Mouse (Mus musculus): ENCODE data around the gene Fanci.

Gene Fanci

DNA sequence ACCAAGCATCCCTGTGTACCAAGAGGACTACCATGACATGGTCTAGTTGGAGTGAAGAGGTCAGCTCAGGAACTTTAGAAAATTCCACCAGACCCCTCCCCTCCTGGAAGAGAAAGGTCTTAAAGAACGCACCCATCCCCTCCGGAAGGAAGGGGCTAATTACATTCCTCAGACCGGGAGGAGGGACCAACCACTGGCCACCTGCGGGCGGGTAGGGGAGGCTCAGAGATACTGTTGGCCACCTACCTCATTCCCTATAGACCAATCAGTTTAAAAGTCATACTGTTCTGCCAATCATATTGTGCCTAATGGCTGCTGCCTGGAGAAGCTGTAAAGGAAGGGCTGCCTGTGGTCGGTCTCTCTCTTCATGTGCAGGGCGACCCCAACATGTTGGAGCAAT is 3.7 kb upstream of the Fanci start:
- no peak for DNase-seq (ENCODE audit: low read depth, low spot score)

DNA sequence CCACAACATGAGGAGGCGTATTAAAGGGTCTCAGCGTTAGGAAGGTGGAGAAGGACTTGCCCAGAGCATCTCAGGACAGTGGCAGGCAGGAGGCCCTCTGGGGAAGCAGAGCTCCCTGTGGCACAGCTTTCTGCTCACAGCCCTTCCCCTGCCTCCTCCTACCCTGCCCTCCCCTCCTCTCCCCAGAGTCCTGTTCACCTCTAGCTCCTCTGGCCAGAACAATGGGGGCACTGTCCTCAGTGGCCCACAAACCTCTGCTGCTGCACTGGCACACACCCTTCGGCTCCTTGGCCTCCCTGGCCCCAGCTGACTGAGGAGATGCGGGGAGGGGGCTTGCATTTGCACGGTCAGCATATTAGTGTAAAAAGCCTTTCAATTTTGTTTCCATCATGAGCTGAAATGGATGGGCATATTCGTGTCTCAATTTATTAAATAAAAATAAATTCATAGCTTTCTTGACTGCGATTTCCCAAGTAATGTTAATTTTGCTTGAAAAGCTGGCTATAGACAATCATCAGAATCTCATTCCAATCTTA is 3.0 kb upstream of the Fanci start:
- no peak for DNase-seq (ENCODE audit: low read depth, low spot score)

GRCm38 (mm10) chr7:79390141-79390708 is 1.5 kb upstream of the Fanci start:
- DNase-seq (ENCODE audit: low read depth, low spot score), result no peak

DNA sequence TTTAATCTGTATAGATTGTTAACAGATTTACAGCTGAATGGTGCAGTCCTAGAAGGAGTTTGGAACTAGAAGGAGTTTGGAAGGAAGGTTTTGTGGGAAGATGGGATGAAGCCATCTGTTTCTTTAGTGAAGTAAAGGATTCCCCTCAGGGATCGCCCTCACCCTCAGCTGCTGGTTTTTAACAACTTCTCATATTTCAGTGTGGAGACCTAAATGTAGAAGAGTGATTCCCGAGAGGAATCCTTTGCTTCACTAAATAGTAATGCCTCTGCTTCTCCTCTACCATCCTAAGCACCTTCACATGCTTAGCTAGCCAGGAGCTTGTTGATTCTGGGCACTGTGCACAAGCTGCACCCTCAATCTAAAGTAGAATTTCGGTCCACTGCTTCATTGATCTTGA is 258 bp upstream of the Fanci start:
- DNase-seq (ENCODE audit: low read depth, low spot score), result peak; percentile 40

DNA sequence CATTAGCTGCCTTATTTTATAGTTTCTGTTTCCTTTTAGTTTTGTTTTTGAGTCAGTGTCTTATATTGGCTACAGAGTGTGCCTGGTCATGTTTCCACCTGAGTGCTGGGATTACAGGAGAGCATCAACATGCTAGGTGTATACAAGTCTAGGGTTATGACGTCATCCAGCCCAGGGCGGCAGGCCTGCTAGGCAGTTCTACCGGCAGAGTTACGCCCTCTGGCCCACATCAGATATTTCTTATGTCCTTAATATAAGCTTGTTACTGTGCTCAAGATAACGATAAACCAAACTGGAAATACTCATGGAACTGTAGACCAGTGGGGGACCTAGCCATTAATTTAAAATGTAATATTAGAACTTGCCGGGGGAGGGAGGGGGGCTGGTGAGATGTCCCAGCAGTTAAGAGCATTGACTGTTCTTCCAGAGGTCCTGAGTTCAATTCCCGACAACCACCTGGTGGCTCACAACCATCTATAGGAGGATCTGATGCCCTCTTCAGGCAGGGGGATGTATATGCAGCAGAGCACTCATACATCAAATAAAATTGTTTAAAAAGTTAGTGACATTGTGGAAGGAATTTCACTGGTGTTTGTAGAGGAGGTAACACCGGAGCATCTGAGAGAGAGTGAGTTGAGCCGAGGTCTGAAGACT is 1.3 kb downstream of the Fanci start:
- no peak for DNase-seq (ENCODE audit: low read depth, low spot score)

GRCm38 (mm10) chr7:79393924-79394323 is 2.2 kb downstream of the Fanci start:
- DNase-seq (ENCODE audit: low read depth, low spot score), result no peak

DNA sequence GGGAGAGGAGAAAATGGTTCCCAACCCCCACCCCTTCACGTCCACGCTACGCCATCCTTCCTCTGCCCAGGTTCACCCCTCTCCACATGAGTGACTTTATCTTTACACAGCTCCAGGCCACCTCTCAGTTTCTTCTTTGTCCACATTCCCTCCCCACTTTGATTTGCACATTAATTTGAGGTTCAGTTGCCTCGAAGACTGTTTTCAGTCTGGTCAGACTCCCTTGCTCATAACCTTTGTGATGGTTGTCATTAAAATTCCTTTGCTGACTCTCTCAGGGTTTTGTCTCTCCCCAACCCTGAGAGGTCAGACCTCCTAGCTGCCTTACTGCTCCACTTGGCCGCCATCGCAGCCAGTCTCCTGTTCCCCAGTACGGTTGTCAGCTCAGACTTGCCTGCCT is 2.9 kb downstream of the Fanci start:
- no peak for DNase-seq (ENCODE audit: low read depth, low spot score)

- DNase-seq (ENCODE audit: low read depth, low spot score), result no peak
Measured at GRCm38 (mm10) chr7:79395186-79395585, 3.5 kb downstream of the Fanci start.

- DNase-seq (ENCODE audit: low read depth, low spot score), result peak; percentile 20
Measured at GRCm38 (mm10) chr7:79397446-79397963, 5.8 kb downstream of the Fanci start.

GRCm38 (mm10) chr7:79398426-79398825 is 6.7 kb downstream of the Fanci start:
- no peak for DNase-seq (ENCODE audit: low read depth, low spot score)

DNA sequence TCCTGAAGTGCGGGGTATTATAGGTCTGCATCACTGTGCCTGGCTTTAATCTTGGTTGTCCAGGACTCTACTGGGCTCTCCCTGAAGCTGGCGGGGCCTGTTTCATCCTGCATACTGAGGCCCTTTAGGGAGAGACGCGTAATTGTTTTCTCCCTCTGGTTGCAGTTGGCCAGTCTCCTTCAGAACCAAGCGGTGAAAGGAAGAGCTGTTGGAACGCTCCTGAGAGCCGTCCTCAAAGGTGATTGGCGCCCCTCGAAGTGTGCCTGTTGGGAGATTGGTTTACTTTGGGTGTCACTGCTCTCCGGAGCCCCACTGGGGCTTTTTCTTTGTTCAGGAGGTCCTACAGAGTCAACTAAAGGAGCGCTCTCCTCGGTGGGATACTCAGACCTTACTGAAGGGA is 7.2 kb downstream of the Fanci start:
- no peak for DNase-seq (ENCODE audit: low read depth, low spot score)

GRCm38 (mm10) chr7:79400296-79400695 is 8.6 kb downstream of the Fanci start:
- DNase-seq (ENCODE audit: low read depth, low spot score), result no peak

DNA sequence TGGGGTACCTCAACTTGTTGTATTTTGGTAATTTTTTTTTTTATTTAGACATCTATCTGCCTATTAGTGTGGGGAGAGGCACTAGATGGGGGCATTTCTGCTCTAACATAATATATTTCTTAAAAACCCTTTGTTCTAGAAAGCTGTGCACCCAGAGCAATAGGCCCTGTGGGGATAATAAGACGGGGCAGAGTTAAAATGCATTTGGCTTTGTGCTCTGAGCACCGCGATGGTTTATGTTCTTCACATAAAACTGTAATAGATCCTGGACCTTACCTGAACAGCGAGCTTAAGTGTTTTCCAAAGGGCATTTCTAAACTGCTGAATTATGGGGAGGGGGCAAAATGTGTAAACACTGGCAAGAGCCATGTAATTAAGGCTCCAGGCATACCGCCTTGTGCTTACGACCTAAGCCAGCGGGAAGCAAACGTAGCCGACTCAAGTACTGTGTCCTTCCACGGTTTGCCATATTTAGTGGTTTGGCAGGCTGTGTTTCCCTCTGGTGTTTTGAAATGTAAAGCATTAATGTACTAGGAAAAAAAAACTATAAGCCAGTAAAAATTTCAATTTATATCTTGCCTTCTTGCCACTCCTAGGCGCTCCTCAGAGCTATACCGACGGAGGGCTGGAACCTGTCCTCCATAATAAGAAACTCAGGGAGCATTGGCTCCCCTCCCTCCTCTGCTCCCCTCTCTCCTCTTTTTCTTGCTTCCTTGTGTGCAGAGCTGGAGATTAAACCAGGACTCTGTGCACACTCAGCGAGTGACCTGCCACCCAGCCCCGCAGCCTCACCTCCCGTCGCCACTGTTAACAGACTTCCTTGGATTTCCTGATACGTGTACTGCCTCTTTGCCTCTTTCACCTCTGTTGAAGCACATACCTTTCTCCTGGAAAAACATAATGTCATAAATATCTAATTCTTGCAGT is 23.0 kb downstream of the Fanci start:
- DNase-seq (ENCODE audit: low read depth, low spot score), result no peak

GRCm38 (mm10) chr7:79419950-79420349 is 28.2 kb downstream of the Fanci start:
- DNase-seq (ENCODE audit: low read depth, low spot score), result no peak

DNA sequence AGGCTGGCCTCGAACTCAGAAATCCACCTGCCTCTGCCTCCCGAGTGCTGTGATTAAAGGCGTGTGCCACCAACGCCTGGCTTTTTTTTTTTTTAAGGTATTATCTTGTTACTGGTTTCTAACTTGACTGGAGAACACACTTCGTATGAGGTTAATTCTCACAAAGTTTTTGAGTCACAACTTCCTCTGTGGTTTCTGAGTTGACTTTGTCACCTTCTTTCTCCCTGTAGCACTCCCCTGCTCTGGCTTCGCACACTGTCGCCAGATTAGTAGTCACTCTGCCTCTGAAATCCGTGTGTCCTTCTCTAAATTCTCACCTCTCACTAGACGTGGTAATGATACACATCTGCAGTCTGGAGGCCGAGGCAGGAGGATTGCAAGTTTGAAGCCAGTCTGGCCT is 31.1 kb downstream of the Fanci start:
- no peak for DNase-seq (ENCODE audit: low read depth, low spot score)

DNA sequence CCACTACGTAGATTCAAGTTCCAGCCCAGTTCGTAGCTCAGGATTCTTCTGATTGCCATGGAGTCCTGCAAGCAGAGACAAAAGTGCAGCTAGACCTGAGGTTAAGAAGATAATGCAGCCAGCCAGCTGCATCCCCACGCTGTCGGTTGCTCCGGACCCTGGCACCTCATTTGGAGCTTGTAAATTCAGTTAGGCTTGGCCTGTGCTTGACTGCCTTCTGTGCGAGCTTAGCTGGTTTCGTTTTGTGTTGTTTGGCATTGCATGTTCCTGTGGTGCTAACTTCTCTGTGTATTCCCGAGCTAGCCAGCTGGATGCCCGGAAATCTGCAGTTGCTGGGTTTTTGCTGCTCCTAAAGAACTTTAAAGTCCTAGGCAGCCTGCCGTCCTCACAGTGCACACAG is 34.1 kb downstream of the Fanci start:
- peak; percentile 13 for DNase-seq (ENCODE audit: low read depth, low spot score)

- no peak for DNase-seq (ENCODE audit: low read depth, low spot score)
Measured at GRCm38 (mm10) chr7:79428243-79428642, 36.5 kb downstream of the Fanci start.

DNA sequence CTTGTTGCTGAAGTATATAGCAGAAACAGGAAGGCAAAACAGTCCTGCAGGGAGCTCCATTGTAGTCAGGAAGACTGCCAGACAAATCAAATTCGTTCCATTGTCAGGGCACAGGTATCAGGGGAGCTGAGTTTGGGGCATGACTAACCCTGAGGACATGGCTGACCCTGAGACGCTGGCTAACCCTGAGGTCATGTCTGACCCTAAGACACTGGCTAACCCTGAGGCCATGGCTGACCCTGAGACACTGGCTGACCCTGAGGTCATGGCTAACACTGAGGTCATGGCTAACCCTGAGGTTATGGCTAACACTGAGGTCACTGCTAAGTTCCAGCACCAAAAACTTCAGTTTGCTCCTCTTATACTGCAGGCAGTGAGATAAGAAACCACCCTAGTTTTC is 48.3 kb downstream of the Fanci start:
- DNase-seq (ENCODE audit: low read depth, low spot score), result no peak

GRCm38 (mm10) chr7:79447048-79447447 is 55.3 kb downstream of the Fanci start:
- no peak for DNase-seq (ENCODE audit: low read depth, low spot score)

DNA sequence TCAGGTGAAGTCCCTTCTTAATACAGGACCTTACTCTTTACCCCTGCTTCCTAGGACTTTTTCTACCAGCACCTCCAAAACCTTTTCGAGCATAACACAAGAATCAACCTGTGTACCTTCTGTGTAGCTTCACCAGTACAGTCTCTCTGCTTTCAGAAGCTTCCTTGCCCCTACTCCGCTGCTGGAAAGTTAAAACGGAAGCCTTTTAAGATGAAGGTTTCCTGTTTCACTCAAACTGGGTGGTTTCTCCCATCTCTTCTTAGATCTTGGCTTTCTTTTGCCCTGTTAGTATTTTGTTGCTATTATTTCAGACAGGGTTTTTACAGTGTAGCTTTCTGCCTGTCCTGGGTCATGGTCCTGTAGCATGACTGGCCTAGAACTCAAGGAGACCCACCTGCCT is 55.8 kb downstream of the Fanci start:
- no peak for DNase-seq (ENCODE audit: low read depth, low spot score)

DNA sequence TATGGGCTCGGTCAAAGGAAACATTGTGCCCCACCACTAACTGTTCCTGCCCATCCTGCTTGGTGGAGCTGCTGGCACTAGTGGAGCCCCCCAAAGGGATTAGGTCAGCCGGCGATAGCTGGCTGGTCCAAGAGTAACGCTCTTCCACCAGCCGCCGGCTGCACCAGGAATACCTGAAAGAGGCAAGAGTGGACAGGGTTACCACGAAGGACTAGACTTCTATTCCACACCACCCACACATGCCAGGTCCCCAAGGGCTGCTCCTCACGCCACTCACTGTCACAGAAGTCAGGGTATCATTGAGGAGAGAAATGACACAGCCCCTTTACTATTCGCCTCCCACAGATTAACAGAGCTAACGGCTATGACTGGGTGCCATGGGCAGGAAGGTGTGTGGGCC is 70.0 kb downstream of the Fanci start:
- DNase-seq (ENCODE audit: low read depth, low spot score), result no peak

GRCm38 (mm10) chr7:79463376-79464077 is 71.8 kb downstream of the Fanci start:
- DNase-seq (ENCODE audit: low read depth, low spot score), result peak; percentile 20
